Mouse (Mus musculus) hindbrain, embryonic 16.5 days (tissue): ENCODE measurements around the gene Cmtm4. TPM values are rescaled to one million over a fixed set of nuclear protein-coding genes. Genes with fewer than 3 reads are reported as not detected.
"Not testable (repeated sequence)": the region's sequence is repeated elsewhere in the genome, so short reads cannot be mapped to it uniquely, and the experiment has no call there.

Experiments used
- ATAC-seq: fragments of 200-750 bp; cut with Nextera tagmentation; 2 replicates; pipeline ENCODE4 v1.8.0; 2017; ENCODE audit warnings: moderate TSS enrichment, moderate library complexity
- H3K27ac ChIP-seq: fragments of 300-500 bp; sonication (generic); 2 replicates; pipeline ENCODE4 v1.5.1; 2014; ENCODE audit warnings: low read depth, mild to moderate bottlenecking, control low read depth, low read length, moderate library complexity
- H3K27me3 ChIP-seq: fragments of 300-500 bp; sonication (generic); replicated peaks from 2 replicates; pipeline ENCODE4 v1.6.1; 2014; ENCODE audit warnings: low read length; ENCODE audit not compliant: control insufficient read depth, insufficient read depth
- H3K36me3 ChIP-seq: fragments of 300-500 bp; sonication (generic); 2 replicates; pipeline ENCODE4 v1.6.1; 2014; ENCODE audit warnings: mild to moderate bottlenecking, low read length, moderate library complexity, mixed read lengths; ENCODE audit not compliant: control insufficient read depth, insufficient read depth
- H3K4me1 ChIP-seq: fragments of 300-500 bp; sonication (generic); 2 replicates; pipeline ENCODE4 v1.6.1; 2014; ENCODE audit warnings: low read depth, low read length; ENCODE audit not compliant: control insufficient read depth, insufficient read depth
- H3K4me2 ChIP-seq: fragments of 300-500 bp; sonication (generic); 2 replicates; pipeline ENCODE4 v1.6.1; 2014; ENCODE audit warnings: mild to moderate bottlenecking, low read length, control low read depth, moderate library complexity
- H3K4me3 ChIP-seq: fragments of 300-500 bp; sonication (generic); 2 replicates; pipeline ENCODE4 v1.5.1; 2014; ENCODE audit warnings: mild to moderate bottlenecking, low read length, control low read depth, moderate library complexity
- H3K9ac ChIP-seq: fragments of 300-500 bp; sonication (generic); 2 replicates; pipeline ENCODE4 v1.6.1; 2014; ENCODE audit warnings: low read depth, mild to moderate bottlenecking, control low read depth, low read length, moderate library complexity
- H3K9me3 ChIP-seq: fragments of 300-500 bp; sonication (generic); 2 replicates; pipeline ENCODE4 v1.6.1; 2014; ENCODE audit warnings: mild to moderate bottlenecking, low read length, moderate library complexity; ENCODE audit not compliant: control insufficient read depth
- WGBS: fragments of 180-500 bp; shearing (Covaris S2); extraction: QIAGEN DNeasy Blood & Tissue Kit; methylation state at CpG from one replicate; pipeline ENCODE4 v1.1.7; 2014; 5-methylcytosine and 5-hydroxymethylcytosine counted together
- polyA plus RNA-seq: library from polyadenylated mRNA; unstranded; fragments of >200 nt; fragmentation: Nextera tagmentation; extraction: Ambion mirVana; gene quantifications from 2 replicates; pipeline ENCODE4 v1.2.1, GENCODE M21; 2015

Cmtm4 gene
- polyA plus RNA-seq, 1 experiment from 2014 or later = 3.0 TPM

GRCm38 (mm10) chr8:104321930-104322329 lies 73.7 kb downstream of the Cmtm4 start, which contains the start of gene Cmtm2b:
Gene Cmtm2b (plus strand): TSS chr8:104322230.
- not testable (repeated sequence) for ATAC-seq, H3K36me3 ChIP-seq, H3K9me3 ChIP-seq, H3K4me1 ChIP-seq, H3K4me3 ChIP-seq, H3K4me2 ChIP-seq, H3K27me3 ChIP-seq, H3K27ac ChIP-seq, H3K9ac ChIP-seq
- WGBS = 88% methylated on average over 10 of the region's 12 CpGs

GRCm38 (mm10) chr8:104321267-104321666 lies 74.3 kb downstream of the Cmtm4 start, which contains the start of gene Gm11020:
Gene Gm11020 (plus strand): TSS chr8:104321567.
- WGBS = 91% methylated on average over 9 of the region's 11 CpGs
- H3K27me3 ChIP-seq, H3K4me1 ChIP-seq, H3K27ac ChIP-seq, H3K4me3 ChIP-seq, H3K9me3 ChIP-seq, H3K9ac ChIP-seq, ATAC-seq, H3K36me3 ChIP-seq, H3K4me2 ChIP-seq: not testable (repeated sequence)

DNA sequence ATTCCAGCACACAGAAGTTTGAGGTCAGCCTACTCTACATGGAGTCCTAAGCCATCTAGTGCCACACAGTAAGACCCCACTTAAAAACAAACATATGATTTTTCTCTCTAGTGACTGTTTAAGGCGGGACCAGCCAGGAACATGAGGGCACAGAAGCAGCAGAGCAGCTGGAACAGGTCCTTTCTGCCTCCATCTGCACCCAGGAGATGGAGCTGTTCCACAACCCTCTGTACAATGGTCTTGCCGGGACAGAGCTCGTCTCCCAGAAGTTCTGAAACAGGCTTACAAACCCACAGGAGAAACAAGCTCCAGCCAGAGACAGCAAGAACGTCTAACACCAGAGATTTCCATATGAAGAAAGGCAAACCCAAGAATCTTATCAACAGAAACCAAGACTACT lies 82.3 kb downstream of the Cmtm4 start:
- ATAC-seq = no peak
- Histone ChIP-seq H3K4me2 (no peak overlapping the region), H3K27me3 (no peaks in the 10 kb centered on the region), H3K4me3 (no peak overlapping the region), H3K36me3 (no peaks in the 10 kb centered on the region), H3K9ac (no peak overlapping the region), H3K9me3 (no peaks in the 10 kb centered on the region), H3K4me1 (no peaks in the 10 kb centered on the region), H3K27ac (no peak overlapping the region)
- 79% methylated on average over 4 of the region's 4 CpGs for WGBS

- 73% methylated on average over 3 of the region's 3 CpGs for WGBS
- ATAC-seq, H3K4me3 ChIP-seq, H3K27me3 ChIP-seq, H3K27ac ChIP-seq, H3K4me2 ChIP-seq, H3K4me1 ChIP-seq, H3K9me3 ChIP-seq, H3K36me3 ChIP-seq, H3K9ac ChIP-seq: not testable (repeated sequence)
Measured at GRCm38 (mm10) chr8:104312023-104312422, 83.6 kb downstream of the Cmtm4 start.

DNA sequence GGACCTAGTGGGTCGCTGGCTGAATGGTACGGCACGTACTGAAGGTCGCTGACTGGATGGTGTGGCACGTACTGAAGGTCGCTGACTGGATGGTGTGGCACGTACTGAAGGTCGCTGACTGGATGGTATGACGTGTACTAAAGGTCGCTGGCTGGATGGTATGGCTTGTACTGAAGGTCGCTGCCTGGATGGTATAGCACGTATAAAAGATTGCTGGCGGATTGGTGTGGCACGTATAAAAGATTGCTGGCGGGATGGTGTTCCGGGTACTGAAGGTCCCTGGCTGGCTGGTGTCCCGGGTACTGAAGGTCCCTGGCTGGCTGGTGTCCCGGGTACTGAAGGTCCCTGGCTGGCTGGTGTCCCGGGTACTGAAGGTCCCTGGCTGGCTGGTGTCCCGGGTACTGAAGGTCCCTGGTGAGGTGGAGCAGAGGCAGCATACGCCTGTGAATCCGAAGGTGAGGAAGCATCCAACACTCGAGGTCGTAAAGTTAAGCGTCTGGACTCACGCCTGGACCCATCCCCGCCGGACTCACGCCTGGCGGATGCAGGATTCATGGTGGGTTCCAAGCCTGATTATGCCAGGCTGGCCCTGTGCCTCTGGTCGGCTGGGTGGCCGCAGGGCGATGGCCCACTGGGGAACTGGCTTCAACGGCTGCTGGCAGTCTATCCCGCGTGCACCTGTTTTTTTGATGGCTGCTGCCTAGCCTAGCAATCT lies 86.0 kb downstream of the Cmtm4 start, which contains the start of the genes Gm45711 and Cmtm1:
TSS of gene Gm45711 (minus strand) at position 641 of the 715 bp plus-strand sequence.
TSS of gene Cmtm1 (minus strand) at position 705 of the 715 bp plus-strand sequence.
- not testable (repeated sequence) for ATAC-seq, H3K27ac ChIP-seq, H3K4me2 ChIP-seq, H3K9me3 ChIP-seq, H3K4me3 ChIP-seq, H3K27me3 ChIP-seq, H3K36me3 ChIP-seq, H3K4me1 ChIP-seq, H3K9ac ChIP-seq
- 86% methylated on average over 31 of the region's 36 CpGs for WGBS

- H3K27ac ChIP-seq, H3K4me3 ChIP-seq, ATAC-seq, H3K4me2 ChIP-seq, H3K27me3 ChIP-seq, H3K9me3 ChIP-seq, H3K9ac ChIP-seq, H3K36me3 ChIP-seq, H3K4me1 ChIP-seq: not testable (repeated sequence)
- WGBS = 62% methylated on average over 6 of the region's 6 CpGs
Measured at GRCm38 (mm10) chr8:104308341-104308740, 87.3 kb downstream of the Cmtm4 start.

DNA sequence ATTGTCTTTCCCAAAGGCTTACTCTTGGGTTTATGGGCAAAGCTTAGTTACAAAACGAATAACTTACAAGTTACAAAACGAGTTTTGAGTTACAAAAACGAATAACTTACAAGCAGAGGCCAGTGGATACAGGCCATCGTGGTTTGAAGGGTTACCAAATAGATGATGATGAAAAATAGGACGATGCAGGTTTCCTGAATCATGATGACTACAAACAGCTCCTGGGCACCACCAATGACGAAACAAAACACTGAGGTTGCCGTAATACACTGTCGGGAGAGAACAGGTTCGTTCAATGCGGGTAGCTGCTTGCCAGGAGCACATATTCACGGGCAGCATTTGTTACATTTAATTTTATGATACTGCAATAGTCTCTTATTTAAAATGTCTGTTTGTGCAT lies 90.6 kb downstream of the Cmtm4 start:
- 91% methylated on average over 11 of the region's 11 CpGs for WGBS
- no peak overlapping the region for H3K4me2 ChIP-seq
- H3K27ac ChIP-seq = no peak overlapping the region
- no peaks in the 10 kb centered on the region for H3K9me3 ChIP-seq
- H3K4me1 ChIP-seq = 0 out of 2 replicates have a peak, but pooled peaks cover 3% of the 10 kb centered on the region
- H3K36me3 ChIP-seq = no peaks in the 10 kb centered on the region
- no peaks in the 10 kb centered on the region for H3K27me3 ChIP-seq
- no peak overlapping the region for H3K4me3 ChIP-seq
- ATAC-seq = no peak
- no peak overlapping the region for H3K9ac ChIP-seq

GRCm38 (mm10) chr8:104302536-104302935 lies 93.1 kb downstream of the Cmtm4 start:
- not testable (repeated sequence) for H3K27ac ChIP-seq, ATAC-seq, H3K9me3 ChIP-seq, H3K4me3 ChIP-seq, H3K36me3 ChIP-seq, H3K9ac ChIP-seq, H3K4me2 ChIP-seq, H3K4me1 ChIP-seq, H3K27me3 ChIP-seq
- WGBS = 94% methylated on average over 4 of the region's 4 CpGs

DNA sequence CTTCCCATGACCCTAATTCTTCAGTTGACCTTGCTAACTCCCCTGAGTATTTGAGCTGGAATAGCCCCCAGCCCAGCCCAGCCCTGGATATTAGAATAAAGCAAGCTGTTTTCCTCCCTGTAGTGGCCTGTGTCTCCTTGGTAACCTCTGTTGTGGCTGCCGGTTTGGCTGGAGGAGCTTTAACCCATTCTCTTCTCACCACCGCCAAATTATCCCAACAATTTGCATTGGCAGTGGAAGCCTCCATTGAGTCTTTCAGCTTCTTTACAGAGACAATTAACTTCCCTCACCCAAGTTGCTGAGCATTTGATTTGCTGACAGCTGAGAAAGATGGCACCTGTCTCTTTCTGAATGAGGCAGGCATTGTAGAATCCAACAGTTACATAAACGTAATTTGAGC lies 94.0 kb downstream of the Cmtm4 start:
- peak; percentile 85 for ATAC-seq
- H3K9ac ChIP-seq, H3K9me3 ChIP-seq, H3K27ac ChIP-seq, H3K4me3 ChIP-seq, H3K4me2 ChIP-seq, H3K27me3 ChIP-seq, H3K4me1 ChIP-seq, H3K36me3 ChIP-seq: not testable (repeated sequence)
- WGBS = 4% methylated on average over 3 of the region's 3 CpGs
